ENCODE assay signal across 9 mouse cellular contexts in genomic region chr13:44819400-44819799, GRCm38 (mm10).
A peak's percentile ranks its signal among the peaks of the same experiment; 100 is the strongest.
DNase-seq lines count a peak whose midpoint lies in the region; ATAC-seq and TF ChIP-seq lines count a peak whose summit lies in the region.
"Had no signal": no experiment of that assay in that cellular context is flagged by ENCODE, and none has a peak within 500 bp of the region (broad histone marks: within the 10 kb centered on the region; RNA-seq: fewer than 3 reads in every experiment).

No protein-coding gene starts in this region.

- H3K4me1 ChIP-seq in stomach, embryonic 16.5 days (ENCODE audit: control insufficient read depth, insufficient read depth, low read length): peaks cover 16% of the 10 kb centered on the region
- no peaks in the 10 kb centered on the region for H3K4me1 ChIP-seq in stomach, postnatal 0 days (replicated peaks; ENCODE audit: control insufficient read depth, insufficient read depth)
- H3K4me1 ChIP-seq in lung, embryonic 14.5 days (ENCODE audit: insufficient read depth): peaks cover 24% of the 10 kb centered on the region

- TF ChIP-seq CTCF in stomach, postnatal 0 days (IDR thresholded peaks at IDR 0.05; ENCODE audit: low read depth): no peak
- no peak for TF ChIP-seq CTCF in lung, embryonic 14.5 days (IDR thresholded peaks at IDR 0.05; ENCODE audit: low read depth)

- no peak for TF ChIP-seq EP300 in stomach, postnatal 0 days (optimal IDR thresholded peaks at IDR 0.05)

- no peaks in the 10 kb centered on the region for H3K36me3 ChIP-seq in stomach, embryonic 16.5 days (ENCODE audit: control insufficient read depth, insufficient read depth, low read length)
- H3K36me3 ChIP-seq in stomach, postnatal 0 days (ENCODE audit: control insufficient read depth, insufficient read depth, low read length): no peaks in the 10 kb centered on the region
- H3K36me3 ChIP-seq in lung, embryonic 14.5 days (ENCODE audit: insufficient read depth): no peaks in the 10 kb centered on the region
- H3K36me3 ChIP-seq: embryonic facial prominence, embryonic 15.5 days had no signal

- no peaks in the 10 kb centered on the region for H3K27me3 ChIP-seq in stomach, embryonic 16.5 days (ENCODE audit: control insufficient read depth, insufficient read depth, low read length)
- H3K27me3 ChIP-seq in stomach, postnatal 0 days (ENCODE audit: control insufficient read depth, insufficient read depth, low read length): no peaks in the 10 kb centered on the region
- H3K27me3 ChIP-seq in lung, embryonic 14.5 days (ENCODE audit: insufficient read depth, low read length): no peaks in the 10 kb centered on the region
- H3K27me3 ChIP-seq: embryonic facial prominence, embryonic 15.5 days had no signal

- no peaks in the 10 kb centered on the region for H3K9me3 ChIP-seq in stomach, embryonic 16.5 days (replicated peaks; ENCODE audit: control insufficient read depth, low read length)
- H3K9me3 ChIP-seq in stomach, postnatal 0 days (ENCODE audit: control insufficient read depth, low read length): no peaks in the 10 kb centered on the region
- H3K9me3 ChIP-seq in lung, embryonic 14.5 days (ENCODE audit: low read depth, low read length): no peaks in the 10 kb centered on the region
- H3K9me3 ChIP-seq: embryonic facial prominence, embryonic 15.5 days had no signal

- H3K4me3 ChIP-seq in stomach, embryonic 16.5 days (replicated peaks; ENCODE audit: low read length): no peak overlapping the region
- H3K4me3 ChIP-seq in stomach, postnatal 0 days (ENCODE audit: low read depth, low read length): no peak overlapping the region
- no peak overlapping the region for H3K4me3 ChIP-seq in lung, embryonic 14.5 days (ENCODE audit: low read depth, low read length)
- H3K4me3 ChIP-seq: embryonic facial prominence, embryonic 15.5 days had no signal

- H3K4me2 ChIP-seq in stomach, embryonic 16.5 days (ENCODE audit: low read depth, low read length): no peak overlapping the region
- no peak overlapping the region for H3K4me2 ChIP-seq in stomach, postnatal 0 days (replicated peaks; ENCODE audit: low read depth)
- no peak overlapping the region for H3K4me2 ChIP-seq in lung, embryonic 14.5 days
- H3K4me2 ChIP-seq: embryonic facial prominence, embryonic 15.5 days had no signal

- no peak overlapping the region for H3K27ac ChIP-seq in stomach, embryonic 16.5 days (ENCODE audit: low read length)
- no peak overlapping the region for H3K27ac ChIP-seq in stomach, postnatal 0 days (replicated peaks)
- H3K27ac ChIP-seq in lung, embryonic 14.5 days (ENCODE audit: low read depth): peak overlapping the region; percentile 36; the same call in 1 of the 2 replicates
- H3K27ac ChIP-seq: embryonic facial prominence, embryonic 15.5 days had no signal

- ATAC-seq in cerebellum, adult (ENCODE audit: insufficient number of reproducible peaks, low FRiP score, low TSS enrichment): no peak
- ATAC-seq in stomach, embryonic 16.5 days (ENCODE audit: insufficient read depth, low FRiP score): peak; percentile 40; the same call in 1 of the 2 replicates
- no peak for ATAC-seq in stomach, postnatal 0 days (ENCODE audit: low FRiP score, low TSS enrichment)
- ATAC-seq in lung, embryonic 14.5 days (ENCODE audit: insufficient read depth): peak; percentile 79

- DNase-seq in cerebellum, adult 9-11 months: peak; percentile 51
- DNase-seq in stomach, postnatal 0 days (ENCODE audit: low spot score): no peak
- DNase-seq in heart, adult 9 months (ENCODE audit: low spot score in 2 of 2): peak; percentile 70 to 73
- peak; percentile 92 for DNase-seq in lung, embryonic 14.5 days
- DNase-seq in thymus, postnatal 0 days (ENCODE audit: low spot score): peak; percentile 62
- no peak for DNase-seq in layer of hippocampus, postnatal 25 days (ENCODE audit: extremely low spot score in 1 of 2, low spot score in 1 of 2)

- no peak overlapping the region for H3K9ac ChIP-seq in stomach, embryonic 16.5 days (ENCODE audit: low read length)
- H3K9ac ChIP-seq in stomach, postnatal 0 days (ENCODE audit: low read length): no peak overlapping the region
- no peak overlapping the region for H3K9ac ChIP-seq in lung, embryonic 14.5 days
- H3K9ac ChIP-seq: embryonic facial prominence, embryonic 15.5 days had no signal

- 10% methylated on average over 4 of the region's 4 CpGs for WGBS in stomach, embryonic 16.5 days
- WGBS in stomach, postnatal 0 days: 8% methylated on average over 4 of the region's 4 CpGs
- 6% methylated on average over 4 of the region's 4 CpGs for WGBS in lung, embryonic 14.5 days

Comparison
In these comparisons a context has a peak if more than half of its experiments do, and no peak if none do; other contexts are left out.
1. ATAC-seq: peak in stomach, embryonic 16.5 days (single experiment) and lung, embryonic 14.5 days (single experiment); none in cerebellum, adult (single experiment) and stomach, postnatal 0 days (single experiment).
2. DNase-seq: peak in cerebellum, adult 9-11 months (single experiment), heart, adult 9 months (2 of 2), lung, embryonic 14.5 days (single experiment) and thymus, postnatal 0 days (single experiment); none in stomach, postnatal 0 days (single experiment) and layer of hippocampus, postnatal 25 days (0 of 2).